In the genomic region with DNA sequence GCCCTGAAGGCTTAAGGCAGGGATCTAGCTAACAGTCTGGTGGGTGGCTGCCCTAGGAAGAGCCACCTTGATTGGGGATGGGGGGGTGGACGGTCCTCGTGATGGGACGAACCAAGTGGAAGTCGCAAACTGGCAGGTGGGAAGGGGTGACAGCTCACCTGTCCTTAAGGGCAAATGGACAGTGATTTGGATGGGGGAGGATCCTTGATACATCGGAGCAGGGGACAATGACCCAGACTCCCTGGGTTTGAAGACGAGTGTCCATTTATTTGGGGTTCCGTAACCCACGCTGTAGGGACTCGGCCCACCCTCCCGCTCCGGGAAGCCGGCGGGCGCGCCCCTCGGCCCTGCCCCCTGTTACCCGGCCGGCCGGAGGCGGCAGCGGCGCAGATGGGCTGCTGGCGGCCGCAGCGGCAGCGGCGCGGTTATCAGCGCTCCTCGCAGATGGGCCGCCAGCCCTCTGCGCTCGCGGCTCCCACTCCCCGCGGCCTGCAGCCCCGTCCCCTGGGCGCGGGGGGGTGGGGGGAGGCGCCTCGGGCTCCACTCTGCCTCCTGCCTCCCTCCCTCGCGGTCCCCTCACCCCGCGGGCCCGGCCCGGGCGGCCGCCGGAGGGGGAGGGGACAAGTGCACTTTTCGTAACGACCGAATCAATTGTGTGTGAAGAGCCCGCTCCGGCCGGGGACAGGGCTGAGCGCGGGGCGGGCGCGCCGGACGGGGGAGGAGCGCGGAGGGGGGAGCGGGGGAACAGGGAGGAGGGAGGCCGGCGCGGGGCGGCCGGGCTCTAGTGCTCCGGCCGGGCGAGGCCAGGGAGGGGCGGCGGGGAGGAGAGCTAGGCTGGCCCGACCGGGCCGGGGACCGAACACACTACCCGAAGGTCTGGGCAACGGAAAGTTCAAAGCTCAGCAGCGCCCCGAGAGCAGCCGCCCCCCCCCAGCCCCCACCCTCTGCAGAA, we compare ENCODE assay signal across 8 mouse cellular contexts. TPM values are rescaled to one million over a fixed set of nuclear protein-coding genes. Genes with fewer than 3 reads are reported as not detected.
DNase-seq lines count a peak whose midpoint lies in the region; ATAC-seq and TF ChIP-seq lines count a peak whose summit lies in the region.

No protein-coding gene starts in this region.

- H3K27ac ChIP-seq in kidney, adult 2 months (ENCODE audit: insufficient read depth, low read depth, low read length), result no peak overlapping the region
- peak overlapping the region; percentile 93 for H3K27ac ChIP-seq in forebrain, embryonic 12.5 days
- peak overlapping the region; percentile 97 for H3K27ac ChIP-seq in hindbrain, embryonic 12.5 days
- H3K27ac ChIP-seq in liver, embryonic 13.5 days, result peak overlapping the region; percentile 92

- peak overlapping the region; percentile 50; the same call in 1 of the 2 replicates for H3K4me3 ChIP-seq in kidney, adult 2 months (ENCODE audit: insufficient read depth, low read depth, low read length)
- peak overlapping the region; percentile 76 for H3K4me3 ChIP-seq in forebrain, embryonic 12.5 days (replicated peaks)
- H3K4me3 ChIP-seq in hindbrain, embryonic 12.5 days, result peak overlapping the region; percentile 82
- H3K4me3 ChIP-seq in liver, embryonic 13.5 days (replicated peaks), result peak overlapping the region; percentile 95

- peak overlapping the region; percentile 98 for H3K4me2 ChIP-seq in forebrain, embryonic 12.5 days
- peak overlapping the region; percentile 95 for H3K4me2 ChIP-seq in hindbrain, embryonic 12.5 days (replicated peaks)
- H3K4me2 ChIP-seq in liver, embryonic 13.5 days, result peak overlapping the region; percentile 99

- peak; percentile 61 for ATAC-seq in forebrain, embryonic 12.5 days (ENCODE audit: low FRiP score)
- peak; percentile 54 for ATAC-seq in hindbrain, embryonic 12.5 days (ENCODE audit: low FRiP score)
- peak; percentile 26 for ATAC-seq in liver, embryonic 13.5 days (ENCODE audit: low read depth)

- no peak for TF ChIP-seq POLR2A in kidney, adult 2 months (IDR thresholded peaks at IDR 0.05; ENCODE audit: low read depth, low read length)

- H3K27me3 ChIP-seq in kidney, adult 2 months (replicated peaks; ENCODE audit: control insufficient read depth, insufficient read depth, low read length), result 0 out of 2 replicates have a peak, but pooled peaks cover 2% of the 10 kb centered on the region
- H3K27me3 ChIP-seq in forebrain, embryonic 12.5 days, result peaks cover 36% of the 10 kb centered on the region
- peaks cover 16% of the 10 kb centered on the region for H3K27me3 ChIP-seq in hindbrain, embryonic 12.5 days
- peaks cover 17% of the 10 kb centered on the region for H3K27me3 ChIP-seq in liver, embryonic 13.5 days

- no peak for TF ChIP-seq CTCF in kidney, adult 2 months (conservative IDR thresholded peaks at IDR 0.05; ENCODE audit: insufficient read depth, insufficient read length, low read depth, low read length)

- H3K4me1 ChIP-seq in kidney, adult 2 months (ENCODE audit: control insufficient read depth, insufficient read depth, low read length), result 0 out of 2 replicates have a peak, but pooled peaks cover 3% of the 10 kb centered on the region
- peaks cover 65% of the 10 kb centered on the region for H3K4me1 ChIP-seq in forebrain, embryonic 12.5 days
- peaks cover 55% of the 10 kb centered on the region for H3K4me1 ChIP-seq in hindbrain, embryonic 12.5 days
- peaks cover 78% of the 10 kb centered on the region for H3K4me1 ChIP-seq in liver, embryonic 13.5 days (replicated peaks)

- peak overlapping the region; percentile 88 for H3K9ac ChIP-seq in forebrain, embryonic 12.5 days
- H3K9ac ChIP-seq in hindbrain, embryonic 12.5 days, result peak overlapping the region; percentile 90
- H3K9ac ChIP-seq in liver, embryonic 13.5 days, result peak overlapping the region; percentile 92

- H3K36me3 ChIP-seq in kidney, adult 2 months (ENCODE audit: control insufficient read depth, insufficient read depth, low read length), result no peaks in the 10 kb centered on the region
- no peaks in the 10 kb centered on the region for H3K36me3 ChIP-seq in forebrain, embryonic 12.5 days (replicated peaks)
- H3K36me3 ChIP-seq in hindbrain, embryonic 12.5 days, result no peaks in the 10 kb centered on the region
- no peaks in the 10 kb centered on the region for H3K36me3 ChIP-seq in liver, embryonic 13.5 days

- 15% methylated on average over 80 of the region's 85 CpGs for WGBS in kidney, adult 2 months
- under 1% methylated on average over 64 of the region's 85 CpGs for WGBS in forebrain, embryonic 12.5 days
- WGBS in hindbrain, embryonic 12.5 days, result 2% methylated on average over 69 of the region's 85 CpGs
- WGBS in liver, embryonic 13.5 days (ENCODE audit: insufficient replicate concordance), result 2% methylated on average over 69 of the region's 85 CpGs

- no peaks in the 10 kb centered on the region for H3K9me3 ChIP-seq in forebrain, embryonic 12.5 days
- no peaks in the 10 kb centered on the region for H3K9me3 ChIP-seq in hindbrain, embryonic 12.5 days (replicated peaks)
- H3K9me3 ChIP-seq in liver, embryonic 13.5 days (replicated peaks), result no peaks in the 10 kb centered on the region

- DNase-seq in kidney, adult 2 months, result peak; percentile 58
- DNase-seq in kidney, adult 11 months, result no peak
- peak; percentile 76 for DNase-seq in adrenal gland, postnatal 25 days
- peak; percentile 56 for DNase-seq in liver, embryonic 13.5 days
- peak; percentile 35 for DNase-seq in naive thymus-derived CD4-positive, alpha-beta T cell, adult 2 months (ENCODE audit: low read depth)
- DNase-seq in urinary bladder, postnatal 25 days (ENCODE audit: low spot score), result peak; percentile 56

RNA-seq across cellular contexts. Expression of gene Nol4l, which starts 1.9 kb away (rescaled TPM):
- 11.9 and 14.5 TPM in 2 replicates for polyA plus RNA-seq in kidney, adult 2 months (2012; rRNA removed)
- total RNA-seq in adrenal gland, postnatal 25 days (2021), result 12.7 and 16.1 TPM in 2 replicates
- 31.4 and 34.5 TPM in 2 replicates for polyA plus RNA-seq in forebrain, embryonic 12.5 days (2016; fragmentation: Nextera tagmentation; extraction: Ambion mirVana)
- 33.9 and 36.8 TPM in 2 replicates for polyA plus RNA-seq in hindbrain, embryonic 12.5 days (2016; fragmentation: Nextera tagmentation; extraction: Ambion mirVana)
- 5.3 and 5.4 TPM in 2 replicates for polyA plus RNA-seq in liver, embryonic 13.5 days (2015; fragmentation: Nextera tagmentation; extraction: Ambion mirVana)

RNA-seq across cellular contexts. Expression of gene 4930404H24Rik, which starts 35.3 kb away (rescaled TPM):
- not detected in 2 replicates for polyA plus RNA-seq in kidney, adult 2 months (2012; rRNA removed)
- total RNA-seq in adrenal gland, postnatal 25 days (2021), result not detected in 2 replicates
- polyA plus RNA-seq in forebrain, embryonic 12.5 days (2016; fragmentation: Nextera tagmentation; extraction: Ambion mirVana), result not detected in 2 replicates
- polyA plus RNA-seq in hindbrain, embryonic 12.5 days (2016; fragmentation: Nextera tagmentation; extraction: Ambion mirVana), result not detected in 2 replicates
- not detected in 2 replicates for polyA plus RNA-seq in liver, embryonic 13.5 days (2015; fragmentation: Nextera tagmentation; extraction: Ambion mirVana)
